Mouse (Mus musculus) Patski (cell line): ENCODE measurements at regions not wholly inside any gene's neighbourhood (a gene's known extent, or its start where the extent isn't known, plus 50 kb on each side); places are given as distances from the start of the nearest gene placed in this dataset.
A peak's percentile ranks its signal among the peaks of the same experiment; 100 is the strongest.

Experiments used
- ATAC-seq: fragments of 100-300 bp; one replicate; pipeline ENCODE4 v1.8.0; 2021
- CTCF ChIA-PET: fragments of 350-600 bp; sonication (Branson Sonifier 250); formaldehyde crosslinking; loops from one replicate; lab custom pipeline; 2022; ENCODE audit warnings: inconsistent platforms; lab: Charles Lee
- POLR2A ChIA-PET: fragments of 350-600 bp; sonication (Branson Sonifier 250); formaldehyde crosslinking; loops from one replicate; lab custom pipeline; 2022; ENCODE audit warnings: antibody characterized with exemption, inconsistent platforms; lab: Charles Lee
- DNase-seq: peaks from one replicate; pipeline ENCODE4 v3.0.0-alpha.2; 2011; ENCODE audit warnings: low read depth, low spot score
- H3K27me3 ChIP-seq: fragments of 371-371 bp; one replicate; pipeline ENCODE4 v1.5.1; 2021
- CTCF ChIP-seq: fragments of 100-300 bp; IDR thresholded peaks from one replicate; pipeline ENCODE4 v1.5.1; 2021
- in situ Hi-C: fragments of 300-500 bp; cut with MboI; formaldehyde crosslinking; loops from 3 replicates; pipeline ENCODE4 v1.11.1; 2018; ENCODE audit warnings: low pct_unique_long_range_greater_than_20kb, mixed read lengths

GRCm38 (mm10) chr1:193443964-193444676 is 74.0 kb upstream of the Camk1g start:
- DNase-seq, result no peak
- POLR2A ChIA-PET, result interaction anchor here (0.7 kb wide), 1 partner anchor 130 kb away, joined by 3 read pairs; no protein-coding TSS in a partner anchor
- no peak for TF ChIP-seq CTCF

GRCm38 (mm10) chr1:193440512-193440911 is 70.4 kb upstream of the Camk1g start:
- in situ Hi-C loops, result no loop called here
- CTCF ChIA-PET, result interaction anchor here (1.0 to 1.9 kb wide), 5 partner anchors 9 to 34 kb away, joined by 3 to 5 read pairs (median 4); no protein-coding TSS in a partner anchor
- DNase-seq (no peak), ATAC-seq (no peak)
- POLR2A ChIA-PET, result interaction anchor here (0.5 kb wide), 1 partner anchor 1808 kb away, joined by 4 read pairs; no protein-coding TSS in a partner anchor
- peak; percentile 49 for TF ChIP-seq CTCF
- H3K27me3 ChIP-seq, result no peaks in the 10 kb centered on the region

More at GRCm38 (mm10) chr1:193443964-193444676, 74.0 kb upstream of the Camk1g start:
- H3K27me3 ChIP-seq, result no peaks in the 10 kb centered on the region
- no peak for ATAC-seq
- in situ Hi-C loops, result no loop called here
- CTCF ChIA-PET, result interaction anchor here (1.7 kb wide), 1 partner anchor 9 kb away, joined by 6 read pairs; no protein-coding TSS in a partner anchor

- H3K27me3 ChIP-seq, result no peaks in the 10 kb centered on the region
- POLR2A ChIA-PET, result no interaction called here
- ATAC-seq (no peak), DNase-seq (no peak)
- CTCF ChIA-PET, result interaction anchor here (1.4 to 3.3 kb wide), 6 partner anchors 9 to 52 kb away, joined by 3 to 12 read pairs (median 5); no protein-coding TSS in a partner anchor
- in situ Hi-C loops, result no loop called here
- no peak for TF ChIP-seq CTCF
Measured at GRCm38 (mm10) chr1:193434281-193434680, 64.2 kb upstream of the Camk1g start.

- H3K27me3 ChIP-seq, result no peaks in the 10 kb centered on the region
- in situ Hi-C loops, result no loop called here
- CTCF ChIA-PET, result interaction anchor here (1.4 to 3.3 kb wide), 4 partner anchors 8 to 51 kb away, joined by 4 to 12 read pairs (median 5); no protein-coding TSS in a partner anchor
- peak; percentile 64 for DNase-seq
- TF ChIP-seq CTCF, result no peak
- ATAC-seq, result peak; percentile 70
- POLR2A ChIA-PET, result no interaction called here
Measured at GRCm38 (mm10) chr1:193433493-193434021, 63.5 kb upstream of the Camk1g start.

GRCm38 (mm10) chr1:193430231-193430630 is 60.1 kb upstream of the Camk1g start:
- in situ Hi-C loops, result no loop called here
- no peaks in the 10 kb centered on the region for H3K27me3 ChIP-seq
- no peak for ATAC-seq
- DNase-seq, result no peak
- TF ChIP-seq CTCF, result no peak
- POLR2A ChIA-PET, result no interaction called here
- CTCF ChIA-PET, result no interaction called here

- no peak for TF ChIP-seq CTCF
- no peak for ATAC-seq
- in situ Hi-C loops, result no loop called here
- H3K27me3 ChIP-seq, result no peaks in the 10 kb centered on the region
- DNase-seq, result no peak
- ChIA-PET POLR2A (no interaction called here), CTCF (interaction anchor here (1.2 kb wide), 1 partner anchor 9 kb away, joined by 3 read pairs; no protein-coding TSS in a partner anchor)
Measured at GRCm38 (mm10) chr1:193423653-193424075, 53.6 kb upstream of the Camk1g start.

GRCm38 (mm10) chr1:193422886-193423285 is 52.8 kb upstream of the Camk1g start:
- POLR2A ChIA-PET, result no interaction called here
- no peak for ATAC-seq
- TF ChIP-seq CTCF, result no peak
- no peaks in the 10 kb centered on the region for H3K27me3 ChIP-seq
- CTCF ChIA-PET, result no interaction called here
- DNase-seq, result no peak
- in situ Hi-C loops, result no loop called here

- CTCF ChIA-PET, result interaction anchor here (1.2 kb wide), 1 partner anchor 12 kb away, joined by 5 read pairs; no protein-coding TSS in a partner anchor
Measured at GRCm38 (mm10) chr1:193421820-193422219, 51.7 kb upstream of the Camk1g start.

GRCm38 (mm10) chr1:193421414-193421813 is 51.3 kb upstream of the Camk1g start:
- DNase-seq (no peak), ATAC-seq (no peak)
- POLR2A ChIA-PET, result no interaction called here
- no peaks in the 10 kb centered on the region for H3K27me3 ChIP-seq
- CTCF ChIA-PET, result interaction anchor here (1.1 to 1.2 kb wide), 2 partner anchors 13 to 19 kb away, joined by 4 to 5 read pairs; no protein-coding TSS in a partner anchor
- no peak for TF ChIP-seq CTCF
- in situ Hi-C loops, result no loop called here

More at GRCm38 (mm10) chr1:193421820-193422219, 51.7 kb upstream of the Camk1g start:
- no peak for TF ChIP-seq CTCF
- no peaks in the 10 kb centered on the region for H3K27me3 ChIP-seq
- POLR2A ChIA-PET, result no interaction called here
- ATAC-seq (no peak), DNase-seq (no peak)
- in situ Hi-C loops, result no loop called here
